Mouse (Mus musculus) liver, postnatal 0 days (tissue): ENCODE measurements at regions not wholly inside any gene's neighbourhood (a gene's known extent, or its start where the extent isn't known, plus 50 kb on each side); places are given as distances from the start of the nearest gene placed in this dataset.

ENCODE experiments used
- ATAC-seq: fragments of 200-750 bp; cut with Nextera tagmentation; 2 replicates; pipeline ENCODE4 v1.8.0; 2017; ENCODE audit warnings: mild to moderate bottlenecking, moderate library complexity
- DNase-seq: peaks from one replicate; pipeline ENCODE4 v3.0.0-alpha.2; 2016
- H3K27ac ChIP-seq: fragments of 300-500 bp; sonication (generic); 2 replicates; pipeline ENCODE4 v1.5.1; 2014; ENCODE audit warnings: antibody characterized with exemption, moderate library complexity, mild to moderate bottlenecking, low read depth
- H3K27me3 ChIP-seq: fragments of 300-500 bp; sonication (generic); 2 replicates; pipeline ENCODE4 v1.6.1; 2014; ENCODE audit warnings: low read length, control low read depth, mixed read lengths; ENCODE audit not compliant: insufficient read depth
- H3K36me3 ChIP-seq: fragments of 300-500 bp; sonication (generic); replicated peaks from 2 replicates; pipeline ENCODE4 v1.6.1; 2014; ENCODE audit warnings: mild to moderate bottlenecking, control low read depth, low read length, moderate library complexity, mixed read lengths; ENCODE audit not compliant: insufficient read depth
- H3K4me1 ChIP-seq: fragments of 300-500 bp; sonication (generic); 2 replicates; pipeline ENCODE4 v1.6.1; 2014; ENCODE audit warnings: antibody characterized with exemption, mild to moderate bottlenecking, control low read depth; ENCODE audit not compliant: insufficient read depth
- H3K4me2 ChIP-seq: fragments of 300-500 bp; sonication (generic); 2 replicates; pipeline ENCODE4 v1.6.1; 2014; ENCODE audit warnings: low read depth, mild to moderate bottlenecking, low read length, moderate library complexity, mixed read lengths
- H3K4me3 ChIP-seq: fragments of 300-500 bp; sonication (generic); 2 replicates; pipeline ENCODE4 v1.5.1; 2014; ENCODE audit warnings: low read depth, low read length
- H3K9ac ChIP-seq: fragments of 300-500 bp; sonication (generic); replicated peaks from 2 replicates; pipeline ENCODE4 v1.6.1; 2014; ENCODE audit warnings: mild to moderate bottlenecking, moderate library complexity
- H3K9me3 ChIP-seq: fragments of 300-500 bp; sonication (generic); 2 replicates; pipeline ENCODE4 v1.6.1; 2016; ENCODE audit warnings: mild to moderate bottlenecking, control low read depth, low read length, mixed read lengths
- CTCF ChIP-seq: sonication (generic); IDR thresholded peaks from 2 replicates; pipeline ENCODE4 v1.5.1; 2016; ENCODE audit warnings: antibody characterized with exemption, low read depth
- EP300 ChIP-seq: IDR thresholded peaks from 2 replicates; pipeline ENCODE4 v1.6.1; 2016; ENCODE audit warnings: antibody characterized with exemption, low read depth, mild to moderate bottlenecking
- whole genome bisulfite sequencing: fragments of 180-500 bp; shearing (Covaris S2); extraction: QIAGEN DNeasy Blood & Tissue Kit; methylation state at CpG from one replicate; pipeline ENCODE4 v1.1.7; 2014; ENCODE audit not compliant: insufficient replicate concordance; 5-methylcytosine and 5-hydroxymethylcytosine counted together

DNA sequence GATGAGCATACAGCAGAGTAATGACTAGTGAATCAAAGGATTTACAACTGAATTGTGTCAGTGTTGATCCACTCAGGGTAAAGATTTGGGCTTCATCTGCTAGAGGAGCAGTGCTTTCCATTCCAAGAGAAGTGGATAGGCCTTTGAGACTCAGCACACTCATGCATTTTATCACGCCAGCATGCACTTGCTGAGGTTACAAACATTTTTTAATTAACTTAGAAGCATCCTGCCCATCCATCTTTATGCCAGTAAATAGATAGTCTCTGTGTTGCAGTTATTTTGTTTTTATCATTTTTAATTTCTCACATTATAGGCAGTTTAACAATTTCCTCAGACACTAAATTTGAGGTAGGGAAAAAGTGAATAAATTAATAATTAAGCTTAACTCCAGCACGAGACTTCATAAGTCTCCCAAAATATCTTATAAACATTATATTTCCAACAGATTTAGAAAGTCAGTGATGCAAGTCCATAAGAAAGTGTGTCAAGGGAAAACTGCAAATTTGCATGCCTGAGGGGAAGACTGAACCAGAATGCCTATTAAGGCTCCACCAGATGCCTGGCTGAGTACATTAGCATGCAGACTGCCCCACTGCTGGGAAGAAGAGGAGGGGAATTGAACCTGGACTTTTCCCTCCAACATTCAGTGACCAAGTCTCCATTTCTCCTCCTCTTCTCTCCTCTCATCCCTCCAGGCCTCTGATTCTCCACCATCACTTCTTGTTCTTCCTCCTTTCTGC is 180.2 kb upstream of the Nwd2 start:
- TF ChIP-seq EP300 = no peak
- H3K27ac ChIP-seq = no peak overlapping the region
- no peak overlapping the region for H3K4me3 ChIP-seq
- no peaks in the 10 kb centered on the region for H3K36me3 ChIP-seq
- no peaks in the 10 kb centered on the region for H3K27me3 ChIP-seq
- DNase-seq (no peak), ATAC-seq (no peak)
- no peaks in the 10 kb centered on the region for H3K9me3 ChIP-seq
- H3K4me2 ChIP-seq = no peak overlapping the region
- H3K9ac ChIP-seq = no peak overlapping the region
- WGBS = 60% methylated on average over 2 of the region's 2 CpGs
- H3K4me1 ChIP-seq = no peaks in the 10 kb centered on the region

DNA sequence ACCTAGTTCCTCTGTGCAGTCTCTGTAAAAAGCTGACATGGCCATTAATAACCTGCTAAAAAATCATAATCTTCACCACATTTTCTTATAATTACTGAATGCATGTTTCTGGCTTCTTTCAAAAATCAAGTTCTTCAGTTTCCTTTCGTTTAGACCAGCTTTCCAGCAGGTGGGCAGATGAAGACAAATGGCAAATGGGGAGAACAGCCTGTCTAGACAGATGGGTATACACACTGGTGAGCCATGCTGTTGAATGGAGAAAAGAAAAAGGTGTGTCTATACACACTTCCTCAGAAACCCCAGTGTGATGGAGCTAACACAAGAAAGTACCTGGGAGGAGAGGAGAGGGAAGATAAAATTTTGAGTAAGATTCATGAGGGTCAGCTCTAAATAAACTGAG is 179.2 kb upstream of the Nwd2 start:
- no peak overlapping the region for H3K27ac ChIP-seq
- WGBS = 31% methylated on average over 1 of the region's 1 CpGs
- no peaks in the 10 kb centered on the region for H3K27me3 ChIP-seq
- no peaks in the 10 kb centered on the region for H3K36me3 ChIP-seq
- ATAC-seq (no peak), DNase-seq (no peak)
- no peaks in the 10 kb centered on the region for H3K9me3 ChIP-seq
- TF ChIP-seq CTCF = no peak
- TF ChIP-seq EP300 = no peak
- no peak overlapping the region for H3K9ac ChIP-seq
- no peak overlapping the region for H3K4me3 ChIP-seq
- no peaks in the 10 kb centered on the region for H3K4me1 ChIP-seq
- no peak overlapping the region for H3K4me2 ChIP-seq

DNA sequence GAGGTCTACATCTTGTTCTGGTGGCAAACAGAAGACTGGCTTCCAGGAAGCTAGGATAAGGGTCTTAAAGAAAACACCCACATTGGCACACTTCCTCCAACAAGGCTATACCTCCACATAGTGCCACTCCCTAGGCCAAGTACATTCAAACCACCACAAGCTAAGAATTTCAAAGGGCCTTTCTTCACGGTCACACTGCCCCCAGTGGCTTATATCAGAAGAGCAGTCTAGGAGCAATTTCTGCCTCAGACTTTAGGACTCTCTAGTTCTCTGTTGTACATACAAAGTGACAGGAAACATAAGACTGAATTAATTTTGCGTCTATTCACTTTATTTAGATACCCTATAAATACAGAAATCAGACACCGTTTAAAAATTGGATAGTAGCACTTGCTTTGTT is 175.7 kb upstream of the Nwd2 start:
- 71% methylated on average over 3 of the region's 3 CpGs for WGBS
- Histone ChIP-seq H3K9me3 (no peaks in the 10 kb centered on the region), H3K4me3 (no peak overlapping the region), H3K27ac (no peak overlapping the region), H3K4me1 (no peaks in the 10 kb centered on the region), H3K9ac (no peak overlapping the region), H3K27me3 (no peaks in the 10 kb centered on the region), H3K36me3 (no peaks in the 10 kb centered on the region), H3K4me2 (no peak overlapping the region)
- DNase-seq (no peak), ATAC-seq (no peak)
- no peak for TF ChIP-seq EP300
- 0 out of 2 replicates have a peak, but pooled peaks have one; percentile 13 for TF ChIP-seq CTCF

DNA sequence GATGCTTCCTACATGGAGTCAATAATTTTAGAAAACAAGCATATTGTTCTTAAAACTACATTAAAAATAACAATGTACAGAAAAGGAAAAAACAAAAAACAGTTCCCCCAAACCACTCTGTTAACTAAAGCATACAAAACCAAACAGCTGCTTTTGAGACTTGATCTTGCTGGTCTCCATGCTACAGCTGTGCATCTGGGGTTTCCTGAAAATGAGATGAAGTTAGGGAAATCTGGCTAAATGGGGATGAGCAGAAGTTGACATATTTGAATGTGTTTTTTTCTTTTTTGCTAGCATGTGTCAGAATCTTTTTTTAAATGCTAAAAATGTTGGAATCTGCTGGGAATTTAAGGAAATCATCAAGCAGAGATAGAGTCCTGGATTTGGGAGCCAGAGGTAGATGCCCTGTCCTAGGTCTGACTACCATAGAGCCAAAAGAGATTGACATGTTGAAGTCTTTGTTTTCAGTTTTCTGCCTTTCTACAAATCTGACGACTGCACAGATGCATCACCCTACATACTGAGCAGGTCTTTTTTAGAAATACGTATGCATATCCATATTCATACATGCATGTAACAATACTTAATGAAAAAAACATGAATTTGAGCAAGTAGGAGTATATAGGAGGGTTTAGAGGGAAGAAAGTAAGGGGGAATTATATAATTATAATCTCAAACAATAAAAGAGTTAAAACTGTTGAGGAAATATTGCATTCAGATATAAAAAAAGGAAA is 172.5 kb upstream of the Nwd2 start:
- H3K9ac ChIP-seq = no peak overlapping the region
- H3K27ac ChIP-seq = no peak overlapping the region
- no peak overlapping the region for H3K4me3 ChIP-seq
- H3K4me1 ChIP-seq = no peaks in the 10 kb centered on the region
- H3K36me3 ChIP-seq = no peaks in the 10 kb centered on the region
- WGBS = 57% methylated on average over 2 of the region's 2 CpGs
- no peak for ATAC-seq
- H3K27me3 ChIP-seq = no peaks in the 10 kb centered on the region
- H3K4me2 ChIP-seq = no peak overlapping the region
- DNase-seq = no peak
- H3K9me3 ChIP-seq = no peaks in the 10 kb centered on the region
- TF ChIP-seq CTCF (no peak), EP300 (no peak)

DNA sequence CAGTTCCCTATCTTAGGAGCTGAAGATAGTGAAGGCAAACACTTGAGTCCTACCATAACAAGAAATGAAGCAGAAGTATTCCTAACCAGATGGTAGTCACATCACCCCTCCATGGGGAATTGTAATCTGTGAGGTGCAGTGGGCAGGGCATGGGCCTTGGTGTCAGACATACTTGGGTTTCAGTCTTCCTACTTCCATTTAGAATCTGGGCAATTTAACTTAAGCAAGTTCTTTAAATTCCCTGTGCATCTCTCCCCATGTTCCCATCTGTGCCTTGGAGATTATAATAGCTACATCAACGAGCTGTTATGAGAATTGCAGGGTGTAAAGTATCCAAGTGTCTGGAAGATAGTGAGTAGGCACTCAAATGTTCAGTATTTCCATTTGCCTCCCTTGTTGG is 149.9 kb upstream of the Nwd2 start:
- H3K36me3 ChIP-seq = no peaks in the 10 kb centered on the region
- DNase-seq = no peak
- WGBS = 47% methylated on average over 1 of the region's 1 CpGs
- ATAC-seq = no peak
- H3K27ac ChIP-seq = no peak overlapping the region
- no peak overlapping the region for H3K4me2 ChIP-seq
- no peaks in the 10 kb centered on the region for H3K27me3 ChIP-seq
- H3K4me3 ChIP-seq = no peak overlapping the region
- TF ChIP-seq EP300 (no peak), CTCF (no peak)
- H3K9me3 ChIP-seq = no peaks in the 10 kb centered on the region
- H3K9ac ChIP-seq = no peak overlapping the region
- H3K4me1 ChIP-seq = no peaks in the 10 kb centered on the region

DNA sequence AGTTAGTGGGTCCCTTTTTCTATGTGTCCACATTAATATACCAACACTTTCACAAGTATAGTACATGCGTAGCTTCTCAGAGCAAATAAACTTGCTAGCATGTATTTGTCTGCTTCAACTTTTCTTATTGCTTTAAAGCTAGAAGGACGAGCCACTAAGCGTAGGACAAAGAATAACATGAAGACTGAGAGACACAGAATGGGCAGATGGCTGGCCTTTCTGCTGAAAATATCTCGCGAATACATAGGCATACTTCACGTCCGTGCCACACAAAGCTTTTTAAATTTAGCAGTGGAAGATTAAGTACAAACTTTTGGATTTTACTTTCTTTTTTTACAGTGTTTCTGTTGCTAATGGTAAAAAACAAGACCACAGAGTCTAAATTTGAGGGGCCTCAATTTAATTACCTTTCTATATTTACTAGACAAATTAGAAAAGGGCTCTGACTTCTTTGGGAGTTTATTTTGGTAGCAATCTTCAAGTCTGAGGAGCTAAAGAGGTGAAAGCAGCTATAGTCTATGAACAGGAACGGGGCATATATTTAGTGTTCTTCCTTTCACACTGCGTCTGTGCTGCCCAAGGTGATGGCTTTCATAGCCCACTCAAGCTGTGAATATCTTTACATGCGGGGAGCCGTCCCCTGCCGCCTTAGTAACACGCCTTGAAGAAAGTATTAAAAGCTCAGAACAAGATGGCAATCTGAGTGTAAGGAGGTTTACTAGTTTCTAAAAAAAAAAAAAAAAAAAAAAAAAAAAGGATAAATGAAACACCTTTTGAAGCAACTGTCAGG is 145.7 kb upstream of the Nwd2 start:
- WGBS = 78% methylated on average over 13 of the region's 13 CpGs

More for the DNA sequence above, 145.7 kb upstream of the Nwd2 start:
- TF ChIP-seq CTCF (no peak), EP300 (no peak)
- H3K9me3 ChIP-seq = no peaks in the 10 kb centered on the region
- no peak overlapping the region for H3K4me2 ChIP-seq
- no peak overlapping the region for H3K27ac ChIP-seq
- H3K9ac ChIP-seq = no peak overlapping the region
- H3K27me3 ChIP-seq = no peaks in the 10 kb centered on the region
- no peak overlapping the region for H3K4me3 ChIP-seq
- no peaks in the 10 kb centered on the region for H3K4me1 ChIP-seq
- no peaks in the 10 kb centered on the region for H3K36me3 ChIP-seq
- ATAC-seq = no peak
- no peak for DNase-seq
